Mouse (Mus musculus): Measurements from ENCODE around the gene Lfng.

Lfng gene

GRCm38 (mm10) chr5:140607001-140607835, at the start of gene Lfng:
Gene Lfng, plus strand, starts transcription at chr5:140607320.
- DNase-seq (ENCODE audit: low read depth, low spot score), result peak; percentile 86

GRCm38 (mm10) chr5:140562601-140563000, 44.5 kb upstream of the Lfng start:
- DNase-seq (ENCODE audit: low read depth, low spot score), result no peak

DNA sequence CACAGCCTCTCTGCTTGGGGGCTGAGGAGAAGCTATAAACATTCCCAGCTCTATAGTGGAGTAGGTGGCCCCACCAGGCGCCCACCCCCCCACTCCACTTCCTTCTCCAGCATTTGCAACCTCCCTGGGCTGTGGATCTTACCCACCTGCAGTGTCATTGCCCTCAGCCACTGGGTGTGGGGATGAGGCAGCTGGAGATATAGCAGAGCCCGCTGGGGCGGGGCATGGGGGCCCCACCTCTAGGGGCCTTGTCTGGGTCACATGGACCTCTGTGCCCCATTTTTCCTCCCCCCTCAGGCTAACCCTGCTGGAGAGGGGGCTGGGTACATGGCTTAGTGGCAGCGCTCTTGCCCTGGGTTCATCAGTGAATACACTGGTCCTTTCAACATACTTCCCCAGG, 42.2 kb upstream of the Lfng start, which contains the start of gene Grifin:
Grifin (minus strand) TSS at position 176 of the 400 bp plus-strand sequence.
- peak; percentile 23 for DNase-seq (ENCODE audit: low read depth, low spot score)

DNA sequence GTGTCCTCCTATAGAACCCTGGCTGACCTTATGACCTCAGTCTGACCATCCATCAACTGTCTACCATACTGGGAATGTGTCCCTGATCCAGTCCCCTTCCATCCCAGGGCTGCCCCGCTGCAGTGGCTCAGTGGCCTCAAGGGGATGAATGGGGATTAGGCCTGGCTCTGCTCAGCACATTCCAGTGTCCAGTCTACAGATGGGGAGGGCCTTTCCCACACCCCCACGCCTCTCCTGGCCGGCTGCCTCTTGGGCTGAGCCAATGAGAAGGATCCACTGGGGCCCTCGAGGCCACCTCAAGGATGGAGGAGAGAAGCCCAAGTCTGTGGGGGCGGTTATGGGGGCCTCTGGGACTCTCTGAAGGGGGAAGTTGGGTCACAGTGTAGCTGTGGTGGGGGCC, 41.7 kb upstream of the Lfng start:
- no peak for DNase-seq (ENCODE audit: low read depth, low spot score)

DNA sequence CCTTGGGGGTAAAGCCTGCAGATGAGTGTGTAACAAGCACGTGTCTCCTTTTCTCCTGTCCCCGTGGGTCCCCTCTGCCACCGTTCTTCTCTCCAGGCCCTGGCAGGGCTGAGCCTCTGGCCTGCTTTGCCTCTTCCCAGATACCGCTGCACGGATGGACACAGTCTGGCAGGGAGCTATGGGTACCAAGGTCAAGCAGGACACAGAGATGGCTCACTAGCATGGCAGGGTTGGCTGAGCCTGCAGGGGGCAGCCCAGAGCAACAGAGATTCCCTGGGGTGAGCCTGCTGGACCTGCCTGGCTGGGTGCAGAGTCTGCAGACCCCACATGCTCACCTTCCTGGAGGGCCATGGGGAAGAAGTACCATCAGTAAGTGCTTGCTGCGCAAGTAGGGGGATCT, 41.3 kb upstream of the Lfng start:
- peak; percentile 69 for DNase-seq (ENCODE audit: low read depth, low spot score)

DNA sequence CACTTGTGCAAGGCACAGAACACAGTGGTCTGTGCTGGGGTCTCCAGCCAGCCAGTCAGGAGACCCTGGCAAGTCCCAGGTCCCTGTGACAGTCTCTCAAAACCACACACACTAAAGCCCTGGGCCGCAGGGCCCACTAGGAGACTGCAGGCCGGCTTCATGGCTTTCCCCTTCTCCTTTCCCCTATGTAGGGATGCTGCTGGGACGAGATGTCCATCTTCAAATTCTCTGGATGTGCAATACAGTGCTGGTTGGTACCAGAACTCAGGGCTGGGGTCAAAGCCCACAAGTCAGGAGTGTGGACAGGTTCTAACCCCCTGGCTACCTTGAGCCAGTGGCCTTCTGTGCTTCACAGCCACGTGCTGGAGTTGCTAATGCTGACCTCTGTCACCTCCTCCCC, 40.8 kb upstream of the Lfng start:
- DNase-seq (ENCODE audit: low read depth, low spot score), result no peak

GRCm38 (mm10) chr5:140567321-140567720, 39.8 kb upstream of the Lfng start:
- DNase-seq (ENCODE audit: low read depth, low spot score), result peak; percentile 92

DNA sequence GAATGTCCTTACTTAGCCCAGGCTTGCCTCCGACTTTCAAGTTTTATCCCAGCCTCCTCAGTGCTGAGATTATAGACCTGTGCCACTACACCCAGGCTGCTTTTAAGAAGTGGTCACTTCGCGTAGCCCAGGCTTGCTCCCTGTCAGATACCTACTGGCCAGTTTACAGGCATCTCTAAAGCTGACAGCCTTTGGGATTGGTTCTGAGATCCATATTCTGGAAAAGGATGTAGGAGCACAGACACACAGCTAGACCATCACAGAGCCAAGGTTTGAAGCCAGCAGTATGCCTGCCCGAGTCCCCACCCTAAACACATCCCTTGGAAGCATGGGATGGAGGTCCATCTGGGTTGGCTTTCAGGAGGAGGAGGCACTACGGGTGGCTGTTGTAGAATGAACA, 39.4 kb upstream of the Lfng start:
- no peak for DNase-seq (ENCODE audit: low read depth, low spot score)

DNA sequence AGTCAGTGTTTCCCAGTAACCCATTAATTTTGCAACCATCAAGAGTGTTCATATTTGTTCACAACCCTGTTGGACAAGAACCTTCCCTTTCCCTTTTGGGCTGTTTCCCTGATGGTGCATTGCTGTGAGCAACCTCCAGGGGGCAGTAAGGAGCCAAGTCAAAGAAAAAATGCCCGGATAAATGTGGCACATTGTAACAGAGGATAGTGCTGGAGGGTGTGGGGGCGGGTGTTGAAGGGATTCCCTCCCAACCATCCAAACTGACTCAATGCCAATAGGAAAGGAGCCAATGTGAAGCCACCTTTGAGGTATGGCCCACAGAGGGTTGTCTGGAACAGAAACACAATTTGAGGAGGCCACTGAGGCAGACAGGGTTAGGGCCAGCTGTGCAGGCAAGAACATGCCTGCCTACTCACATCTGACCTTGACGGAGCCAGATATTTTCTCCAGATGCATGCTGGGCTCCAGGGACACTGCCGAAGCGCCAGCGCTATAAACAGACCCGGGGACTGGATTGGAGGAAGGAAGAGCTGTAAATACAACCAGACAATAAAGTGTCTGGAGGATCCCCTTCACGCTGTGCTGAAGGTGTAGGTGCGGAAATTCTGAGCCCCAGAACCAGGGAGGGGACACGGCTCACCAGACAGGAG, 38.7 kb upstream of the Lfng start:
- peak; percentile 84 for DNase-seq (ENCODE audit: low read depth, low spot score)

- no peak for DNase-seq (ENCODE audit: low read depth, low spot score)
These were observed 38.0 kb upstream of the Lfng start for GRCm38 (mm10) chr5:140569032-140569595.

DNA sequence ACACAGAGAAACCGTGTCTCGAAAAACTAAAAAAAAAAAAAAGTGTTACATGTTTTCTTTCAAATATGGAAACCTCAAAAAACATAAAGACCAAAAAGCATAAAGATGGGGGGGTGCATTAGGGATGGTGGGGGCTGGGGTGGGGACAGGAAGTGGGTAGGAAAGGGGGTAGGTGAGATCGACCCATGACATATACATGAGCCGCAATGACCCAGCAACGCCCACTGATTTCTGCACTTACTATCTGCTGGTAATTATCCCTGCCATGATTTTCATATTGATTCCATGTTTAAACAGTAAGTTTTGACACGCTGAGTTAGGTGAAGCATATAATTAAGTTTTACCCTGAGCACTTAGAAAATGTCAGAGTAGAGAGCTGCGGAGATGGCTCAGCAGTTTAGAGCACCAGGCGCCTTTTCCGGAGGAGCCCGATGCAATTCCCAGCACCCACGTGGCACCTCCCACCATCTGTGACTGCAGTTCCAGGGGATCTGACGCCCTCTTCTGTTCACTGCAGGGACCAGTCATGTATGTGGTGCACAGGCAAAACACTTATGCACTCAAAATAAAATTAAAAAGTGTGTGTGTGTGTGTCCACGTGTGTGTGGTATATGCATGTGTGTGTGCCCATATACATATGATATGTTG, 36.8 kb upstream of the Lfng start:
- DNase-seq (ENCODE audit: low read depth, low spot score), result peak; percentile 63

GRCm38 (mm10) chr5:140571201-140571600, 35.9 kb upstream of the Lfng start:
- no peak for DNase-seq (ENCODE audit: low read depth, low spot score)

DNA sequence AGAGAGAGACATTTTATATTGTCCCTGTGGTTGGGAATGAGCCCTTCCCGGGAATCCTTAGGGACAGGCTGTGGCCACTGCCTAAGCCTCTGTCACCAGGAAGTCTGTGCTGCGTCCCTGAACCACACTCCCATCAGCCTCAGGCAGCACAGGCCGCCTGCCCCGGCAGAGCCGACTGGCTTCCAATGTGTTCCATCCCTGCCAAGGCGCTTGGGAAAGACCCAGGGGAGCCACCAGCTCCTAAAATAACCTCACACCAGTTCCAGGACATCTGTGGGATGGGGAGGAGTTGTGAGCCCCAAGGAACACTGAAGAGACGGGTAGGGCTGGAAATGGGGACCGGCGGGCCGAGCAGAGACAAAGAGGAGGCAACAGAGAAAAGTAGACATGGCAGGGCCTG, 35.4 kb upstream of the Lfng start:
- DNase-seq (ENCODE audit: low read depth, low spot score), result no peak

- DNase-seq (ENCODE audit: low read depth, low spot score), result no peak
These were observed 34.5 kb upstream of the Lfng start for GRCm38 (mm10) chr5:140572611-140573010.

DNA sequence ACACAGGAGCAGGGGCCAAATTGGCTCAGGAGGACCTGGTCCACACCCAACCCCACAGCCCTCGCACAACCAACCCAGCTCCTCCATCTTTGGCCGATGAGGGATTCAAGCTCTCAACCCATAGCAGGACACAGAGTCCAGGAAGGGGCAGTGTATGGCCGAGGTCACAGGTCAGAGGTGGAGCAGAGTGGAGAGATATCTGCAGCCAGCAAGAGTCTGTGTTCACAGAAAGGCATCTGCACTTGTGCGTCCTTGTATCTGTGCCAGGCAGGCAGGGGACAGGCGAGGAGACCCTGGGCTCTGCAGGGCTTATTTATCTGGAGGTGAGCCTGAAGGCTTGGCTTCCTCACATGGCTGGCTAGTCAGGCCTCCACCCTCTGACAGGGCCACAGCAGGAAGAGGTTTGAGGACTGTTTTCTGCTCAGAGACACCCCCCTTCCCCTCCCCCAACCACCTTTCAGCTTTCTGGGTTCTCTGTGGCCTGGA, 31.7 kb upstream of the Lfng start:
- DNase-seq (ENCODE audit: low read depth, low spot score), result peak; percentile 81

GRCm38 (mm10) chr5:140579221-140579620, 27.9 kb upstream of the Lfng start:
- no peak for DNase-seq (ENCODE audit: low read depth, low spot score)

GRCm38 (mm10) chr5:140579771-140580170, 27.3 kb upstream of the Lfng start:
- no peak for DNase-seq (ENCODE audit: low read depth, low spot score)

GRCm38 (mm10) chr5:140581569-140581968, 25.6 kb upstream of the Lfng start:
- no peak for DNase-seq (ENCODE audit: low read depth, low spot score)

- no peak for DNase-seq (ENCODE audit: low read depth, low spot score)
These were observed 24.0 kb upstream of the Lfng start for GRCm38 (mm10) chr5:140582995-140583731.

DNA sequence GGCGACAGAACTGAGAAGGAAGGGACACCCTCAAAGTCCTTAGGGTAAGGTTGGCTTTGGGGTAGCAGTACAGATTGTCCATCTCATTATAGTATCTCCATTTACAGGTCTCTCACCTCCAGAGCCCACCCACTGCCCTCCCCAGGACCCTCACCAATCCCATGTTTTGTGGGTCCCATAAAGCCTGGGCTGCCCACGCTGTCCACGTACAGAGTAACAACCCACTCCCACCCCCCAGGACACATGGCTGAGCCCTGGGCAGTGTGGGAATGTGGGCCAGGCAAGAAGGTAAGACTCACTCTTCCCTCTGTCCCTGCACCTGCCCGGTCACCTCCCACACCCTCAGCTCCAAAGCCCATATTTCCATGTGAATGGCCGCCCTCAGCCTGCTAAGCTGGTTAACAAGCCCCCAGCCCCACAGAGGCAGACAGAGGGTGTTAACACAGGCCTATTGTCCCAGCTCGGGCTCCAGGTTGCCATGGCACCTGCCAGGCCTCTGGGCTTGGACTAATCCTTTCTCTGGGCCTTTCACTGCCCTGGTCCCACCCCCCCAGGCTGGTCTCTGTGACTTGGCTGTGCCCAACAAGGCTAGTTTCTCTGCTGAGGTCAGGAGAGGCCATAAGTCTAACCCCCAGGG, 23.3 kb upstream of the Lfng start:
- DNase-seq (ENCODE audit: low read depth, low spot score), result no peak

Data from CD4-positive, CD25-positive, alpha-beta regulatory T cell, adult 2 months (primary cell).